Mouse (Mus musculus): Measurements from ENCODE around the gene Eif4enif1. TPM values are rescaled to one million over a fixed set of nuclear protein-coding genes. Genes with fewer than 3 reads are reported as not detected.
"Not testable (repeated sequence)": the region's sequence is repeated elsewhere in the genome, so short reads cannot be mapped to it uniquely, and the experiment has no call there.

Eif4enif1 gene
- total RNA-seq, 2 experiments from 2014 or later: 86.4 to 156 TPM

- ATAC-seq (replicated peaks; ENCODE audit: low FRiP score, low TSS enrichment, poor library complexity, severe bottlenecking): not testable (repeated sequence)
These were observed 22.5 kb upstream of the Eif4enif1 start for GRCm38 (mm10) chr11:3179726-3180092.

- not testable (repeated sequence) for ATAC-seq (replicated peaks; ENCODE audit: low FRiP score, low TSS enrichment, poor library complexity, severe bottlenecking)
These were observed 21.6 kb upstream of the Eif4enif1 start for GRCm38 (mm10) chr11:3180510-3181160.

GRCm38 (mm10) chr11:3181250-3181649, 20.9 kb upstream of the Eif4enif1 start:
- ATAC-seq (replicated peaks; ENCODE audit: low FRiP score, low TSS enrichment, poor library complexity, severe bottlenecking): peak; percentile 4; the same call in 1 of the 2 replicates

GRCm38 (mm10) chr11:3181971-3182370, 20.2 kb upstream of the Eif4enif1 start:
- not testable (repeated sequence) for ATAC-seq (replicated peaks; ENCODE audit: low FRiP score, low TSS enrichment, poor library complexity, severe bottlenecking)

- not testable (repeated sequence) for ATAC-seq (replicated peaks; ENCODE audit: low FRiP score, low TSS enrichment, poor library complexity, severe bottlenecking)
These were observed 19.5 kb upstream of the Eif4enif1 start for GRCm38 (mm10) chr11:3182707-3183106.

GRCm38 (mm10) chr11:3193363-3193762, 8.8 kb upstream of the Eif4enif1 start, which contains the start of gene Sfi1:
Gene Sfi1, minus strand, starts transcription at chr11:3193463.
- no peak for ATAC-seq (replicated peaks; ENCODE audit: low FRiP score, low TSS enrichment, poor library complexity, severe bottlenecking)

- ATAC-seq (replicated peaks; ENCODE audit: low FRiP score, low TSS enrichment, poor library complexity, severe bottlenecking): not testable (repeated sequence)
These were observed 1.6 kb upstream of the Eif4enif1 start for GRCm38 (mm10) chr11:3200636-3201035.

GRCm38 (mm10) chr11:3201326-3202230, 614 bp upstream of the Eif4enif1 start:
- peak; percentile 38 for ATAC-seq (replicated peaks; ENCODE audit: low FRiP score, low TSS enrichment, poor library complexity, severe bottlenecking)

- ATAC-seq (replicated peaks; ENCODE audit: low FRiP score, low TSS enrichment, poor library complexity, severe bottlenecking): 0 out of 2 replicates have a peak, but pooled peaks have one; percentile 9
These were observed 719 bp downstream of the Eif4enif1 start for GRCm38 (mm10) chr11:3202781-3203441.

GRCm38 (mm10) chr11:3203771-3204170, 1.6 kb downstream of the Eif4enif1 start:
- ATAC-seq (replicated peaks; ENCODE audit: low FRiP score, low TSS enrichment, poor library complexity, severe bottlenecking): peak; percentile 35; the same call in 1 of the 2 replicates

GRCm38 (mm10) chr11:3205207-3205606, 3.0 kb downstream of the Eif4enif1 start:
- ATAC-seq (replicated peaks; ENCODE audit: low FRiP score, low TSS enrichment, poor library complexity, severe bottlenecking): no peak

GRCm38 (mm10) chr11:3206783-3207182, 4.6 kb downstream of the Eif4enif1 start:
- ATAC-seq (replicated peaks; ENCODE audit: low FRiP score, low TSS enrichment, poor library complexity, severe bottlenecking): no peak

GRCm38 (mm10) chr11:3212526-3212925, 10.3 kb downstream of the Eif4enif1 start:
- no peak for ATAC-seq (replicated peaks; ENCODE audit: low FRiP score, low TSS enrichment, poor library complexity, severe bottlenecking)

- ATAC-seq (replicated peaks; ENCODE audit: low FRiP score, low TSS enrichment, poor library complexity, severe bottlenecking): no peak
These were observed 20.9 kb downstream of the Eif4enif1 start for GRCm38 (mm10) chr11:3223105-3223504.

GRCm38 (mm10) chr11:3227113-3227512, 24.9 kb downstream of the Eif4enif1 start:
- no peak for ATAC-seq (replicated peaks; ENCODE audit: low FRiP score, low TSS enrichment, poor library complexity, severe bottlenecking)

- no peak for ATAC-seq (replicated peaks; ENCODE audit: low FRiP score, low TSS enrichment, poor library complexity, severe bottlenecking)
These were observed 30.1 kb downstream of the Eif4enif1 start for GRCm38 (mm10) chr11:3232248-3232647.

- no peak for ATAC-seq (replicated peaks; ENCODE audit: low FRiP score, low TSS enrichment, poor library complexity, severe bottlenecking)
These were observed 31.5 kb downstream of the Eif4enif1 start for GRCm38 (mm10) chr11:3233704-3234103.

GRCm38 (mm10) chr11:3235277-3235676, 33.1 kb downstream of the Eif4enif1 start:
- ATAC-seq (replicated peaks; ENCODE audit: low FRiP score, low TSS enrichment, poor library complexity, severe bottlenecking): no peak

GRCm38 (mm10) chr11:3242395-3242794, 40.2 kb downstream of the Eif4enif1 start:
- ATAC-seq (replicated peaks; ENCODE audit: low FRiP score, low TSS enrichment, poor library complexity, severe bottlenecking): no peak

- ATAC-seq (replicated peaks; ENCODE audit: low FRiP score, low TSS enrichment, poor library complexity, severe bottlenecking): no peak
These were observed 41.6 kb downstream of the Eif4enif1 start for GRCm38 (mm10) chr11:3243771-3244170.
